8 mouse cellular contexts compared by ENCODE assay signal in the genomic region with DNA sequence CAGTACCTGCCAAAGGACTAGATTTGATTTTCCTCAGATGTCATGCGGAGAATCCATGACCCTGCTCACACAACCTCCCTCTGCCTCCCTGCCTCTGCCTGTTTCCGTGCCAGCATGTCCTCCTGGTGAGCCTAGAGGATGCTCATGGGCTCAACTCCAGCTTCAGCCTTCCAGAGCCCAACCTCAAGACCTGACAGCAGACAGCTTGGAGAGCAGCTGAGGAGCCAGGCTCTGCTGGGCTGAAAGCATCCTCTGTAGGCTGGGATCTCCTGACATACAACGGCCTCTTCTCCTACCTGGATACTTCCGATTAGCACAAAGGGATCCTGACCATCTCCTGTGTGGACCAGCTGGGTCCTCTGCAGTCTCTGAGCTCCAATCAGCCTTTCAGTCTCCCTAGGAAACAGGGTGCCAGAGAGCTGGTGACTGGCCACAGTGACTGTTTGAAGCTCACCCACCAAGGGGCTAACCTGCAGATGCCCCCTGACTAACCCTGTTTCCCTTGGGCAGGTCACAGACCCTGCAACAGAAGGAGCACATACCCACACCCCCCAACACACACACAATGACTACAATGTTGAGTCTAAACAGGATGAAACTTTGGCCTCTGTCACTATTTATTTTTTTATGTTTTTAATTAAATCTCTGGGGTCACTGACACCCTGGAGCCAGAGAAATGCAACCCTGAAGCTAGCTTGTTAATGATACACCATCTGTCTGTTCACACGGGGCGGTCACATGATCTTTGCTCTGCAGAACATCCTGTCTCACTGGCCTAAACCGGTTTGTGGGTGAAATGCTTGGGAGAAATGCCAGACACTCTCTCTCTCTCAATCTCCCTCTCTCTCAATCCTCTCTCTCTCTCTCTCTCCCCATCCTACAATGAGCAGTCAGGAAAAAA.
DNase-seq lines count a peak whose midpoint lies in the region; ATAC-seq and TF ChIP-seq lines count a peak whose summit lies in the region.

No protein-coding gene starts in this region.

- no peak overlapping the region for H3K27ac ChIP-seq in cerebellum, adult 2 months (ENCODE audit: insufficient read depth, low read length)
- no peak overlapping the region for H3K27ac ChIP-seq in liver, embryonic 14.5 days

- ATAC-seq in liver, embryonic 14.5 days (ENCODE audit: insufficient read depth), result peak; percentile 63

- no peak for TF ChIP-seq EP300 in liver, embryonic 14.5 days (IDR thresholded peaks at IDR 0.05; ENCODE audit: low read depth)

- no peak overlapping the region for H3K4me3 ChIP-seq in cerebellum, adult 2 months (replicated peaks; ENCODE audit: insufficient read depth, low read depth, low read length)
- H3K4me3 ChIP-seq in liver, embryonic 14.5 days (ENCODE audit: insufficient read depth in 1 of 2, low read depth in 2 of 2, low read length in 2 of 2), result no peak overlapping the region

- H3K4me1 ChIP-seq in cerebellum, adult 2 months (ENCODE audit: control insufficient read depth, insufficient read depth, low read length), result peaks cover 11% of the 10 kb centered on the region
- peaks cover 0 to 11% of the 10 kb centered on the region in 2 experiments; a peak in 2 of 4 replicates for H3K4me1 ChIP-seq in liver, embryonic 14.5 days (replicated peaks; ENCODE audit: control insufficient read depth in 2 of 2, insufficient read depth in 2 of 2, low read length in 1 of 2)

- no peak overlapping the region for H3K4me2 ChIP-seq in liver, embryonic 14.5 days (ENCODE audit: low read depth)

- no peak for TF ChIP-seq POLR2A in cerebellum, adult 2 months (IDR thresholded peaks at IDR 0.05; ENCODE audit: borderline replicate concordance, insufficient read depth, low read length)

- DNase-seq in lung, adult 18-20 months, result peak; percentile 45 to 73
- no peak for DNase-seq in lung, postnatal 25 days (ENCODE audit: low spot score)
- DNase-seq in cerebellum, adult 2 months, result peak; percentile 29 to 54
- peak; percentile 50 to 58 for DNase-seq in heart, adult 9 months (ENCODE audit: low spot score in 2 of 2)
- DNase-seq in kidney, adult 18-20 months, result peak; percentile 83
- peak; percentile 17 to 31 (median 28) for DNase-seq in liver, embryonic 14.5 days (ENCODE audit: low read depth in 3 of 3, low spot score in 3 of 3)
- peak; percentile 26 for DNase-seq in retina, adult 2 months (ENCODE audit: low read depth, low spot score)
- DNase-seq in right cerebral cortex, postnatal 4 days, result no peak

- H3K27me3 ChIP-seq in cerebellum, adult 2 months (ENCODE audit: control insufficient read depth, insufficient read depth, low read length), result no peaks in the 10 kb centered on the region
- no peaks in the 10 kb centered on the region for H3K27me3 ChIP-seq in liver, embryonic 14.5 days (ENCODE audit: control insufficient read depth, insufficient read depth, low read length)

- no peaks in the 10 kb centered on the region for H3K9me3 ChIP-seq in liver, embryonic 14.5 days (ENCODE audit: control insufficient read depth, low read length)

- no peak overlapping the region for H3K9ac ChIP-seq in liver, embryonic 14.5 days (replicated peaks)

- no peak for TF ChIP-seq CTCF in cerebellum, adult 2 months (IDR thresholded peaks at IDR 0.05; ENCODE audit: borderline replicate concordance, insufficient read depth, low read depth, low read length)
- no peak for TF ChIP-seq CTCF in liver, embryonic 14.5 days (IDR thresholded peaks at IDR 0.05; ENCODE audit: low read depth)

- 24% methylated on average over 7 of the region's 7 CpGs for WGBS in cerebellum, adult 2 months
- WGBS in liver, embryonic 14.5 days (ENCODE audit: insufficient replicate concordance), result 49% methylated on average over 7 of the region's 7 CpGs

- no peaks in the 10 kb centered on the region for H3K36me3 ChIP-seq in liver, embryonic 14.5 days (replicated peaks; ENCODE audit: control insufficient read depth, insufficient read depth, low read depth)

Comparison
In these comparisons a context has a peak if more than half of its experiments do, and no peak if none do; other contexts are left out.
1. DNase-seq: peak in lung, adult 18-20 months (2 of 2), cerebellum, adult 2 months (2 of 2), heart, adult 9 months (2 of 2), kidney, adult 18-20 months (single experiment), liver, embryonic 14.5 days (3 of 3) and retina, adult 2 months (single experiment); none in lung, postnatal 25 days (single experiment) and right cerebral cortex, postnatal 4 days (single experiment).